Mouse (Mus musculus): ENCODE measurements around the gene Cyp11a1. TPM values are rescaled to one million over a fixed set of nuclear protein-coding genes. Genes with fewer than 3 reads are reported as not detected.

The Cyp11a1 gene
- 1,389 and 1,449 TPM in 2 replicates for polyA plus RNA-seq (2012; rRNA removed)

GRCm38 (mm10) chr9:58005753-58006461 lies at the start of gene Cyp11a1:
Gene Cyp11a1, plus strand, starts transcription at chr9:58006411.

GRCm38 (mm10) chr9:58063531-58063930 lies 57.3 kb downstream of the Cyp11a1 start, which contains the start of gene Stra6:
Gene Stra6, plus strand, starts transcription at chr9:58063788.

Other genes starting within 250 kb of the Cyp11a1 start
- 92.5 and 95.3 TPM in 2 replicates for gene Clk3, start 240.6 kb upstream of the Cyp11a1 start, polyA plus RNA-seq (2012; rRNA removed)
- gene Arid3b, start 169.6 kb upstream of the Cyp11a1 start, polyA plus RNA-seq (2012; rRNA removed): 7.9 and 10.1 TPM in 2 replicates
- 141 and 197 TPM in 2 replicates for gene Ubl7, start 95.4 kb upstream of the Cyp11a1 start, polyA plus RNA-seq (2012; rRNA removed)
- 164 and 176 TPM in 2 replicates for gene Sema7a, start 66.3 kb upstream of the Cyp11a1 start, polyA plus RNA-seq (2012; rRNA removed)
- gene Stra6, start 57.4 kb downstream of the Cyp11a1 start, polyA plus RNA-seq (2012; rRNA removed): 42.6 and 49.2 TPM in 2 replicates
- 10.8 and 12.8 TPM in 2 replicates for gene Ccdc33, start 112.4 kb downstream of the Cyp11a1 start, polyA plus RNA-seq (2012; rRNA removed)
- 249 and 303 TPM in 2 replicates for gene Islr, start 197.9 kb downstream of the Cyp11a1 start, polyA plus RNA-seq (2012; rRNA removed)
- 1.5 and 3.1 TPM in 2 replicates for gene Islr2, start 197.9 kb downstream of the Cyp11a1 start, polyA plus RNA-seq (2012; rRNA removed)
- gene Pml, start 243.4 kb downstream of the Cyp11a1 start, polyA plus RNA-seq (2012; rRNA removed): 31.3 and 34.5 TPM in 2 replicates
- 53.4 and 55.8 TPM in 2 replicates for gene Stoml1, start 246.8 kb downstream of the Cyp11a1 start, polyA plus RNA-seq (2012; rRNA removed)

Measured in ovary, adult 2 months (tissue).